Mouse (Mus musculus): ENCODE measurements around the gene Zfp750. TPM values are rescaled to one million over a fixed set of nuclear protein-coding genes. Genes with fewer than 3 reads are reported as not detected.

The Zfp750 gene
- polyA plus RNA-seq, 1 experiment from 2014 or later: 0.93 TPM

DNA sequence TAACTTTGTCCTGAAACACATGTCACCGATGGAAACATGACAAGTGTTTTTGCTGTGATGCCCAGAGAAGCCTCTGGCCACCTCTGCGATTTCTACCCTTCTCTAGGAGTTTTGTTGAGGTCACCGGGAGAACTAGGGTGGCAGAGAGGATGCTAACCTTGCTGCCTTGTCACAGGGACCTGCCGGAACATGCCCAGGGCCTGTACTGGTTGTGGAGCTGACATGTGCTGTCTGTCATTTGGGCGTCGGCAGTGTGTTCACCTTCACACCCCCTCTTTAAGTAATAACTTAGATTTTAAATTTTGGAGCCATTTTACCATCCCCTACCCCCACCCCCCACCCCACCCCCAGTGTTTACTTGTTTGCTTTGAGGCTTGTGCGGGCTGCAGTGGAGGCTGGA lies 570 bp upstream of the Zfp750 start:
- no peak overlapping the region for H3K4me2 ChIP-seq (ENCODE audit: low read depth, low read length)
- ATAC-seq (ENCODE audit: low read depth): no peak
- WGBS: 66% methylated on average over 7 of the region's 7 CpGs
- H3K4me3 ChIP-seq (ENCODE audit: low read length): no peak overlapping the region
- no peaks in the 10 kb centered on the region for H3K27me3 ChIP-seq (ENCODE audit: control insufficient read depth, insufficient read depth, low read depth, low read length)
- H3K9ac ChIP-seq (ENCODE audit: low read length): no peak overlapping the region
- no peak overlapping the region for H3K27ac ChIP-seq (ENCODE audit: low read length)
- H3K9me3 ChIP-seq (ENCODE audit: control insufficient read depth, low read length): no peaks in the 10 kb centered on the region
- no peaks in the 10 kb centered on the region for H3K4me1 ChIP-seq (replicated peaks; ENCODE audit: control insufficient read depth, insufficient read depth, low read length)
- H3K36me3 ChIP-seq (ENCODE audit: control insufficient read depth, insufficient read depth, low read length): no peaks in the 10 kb centered on the region

DNA sequence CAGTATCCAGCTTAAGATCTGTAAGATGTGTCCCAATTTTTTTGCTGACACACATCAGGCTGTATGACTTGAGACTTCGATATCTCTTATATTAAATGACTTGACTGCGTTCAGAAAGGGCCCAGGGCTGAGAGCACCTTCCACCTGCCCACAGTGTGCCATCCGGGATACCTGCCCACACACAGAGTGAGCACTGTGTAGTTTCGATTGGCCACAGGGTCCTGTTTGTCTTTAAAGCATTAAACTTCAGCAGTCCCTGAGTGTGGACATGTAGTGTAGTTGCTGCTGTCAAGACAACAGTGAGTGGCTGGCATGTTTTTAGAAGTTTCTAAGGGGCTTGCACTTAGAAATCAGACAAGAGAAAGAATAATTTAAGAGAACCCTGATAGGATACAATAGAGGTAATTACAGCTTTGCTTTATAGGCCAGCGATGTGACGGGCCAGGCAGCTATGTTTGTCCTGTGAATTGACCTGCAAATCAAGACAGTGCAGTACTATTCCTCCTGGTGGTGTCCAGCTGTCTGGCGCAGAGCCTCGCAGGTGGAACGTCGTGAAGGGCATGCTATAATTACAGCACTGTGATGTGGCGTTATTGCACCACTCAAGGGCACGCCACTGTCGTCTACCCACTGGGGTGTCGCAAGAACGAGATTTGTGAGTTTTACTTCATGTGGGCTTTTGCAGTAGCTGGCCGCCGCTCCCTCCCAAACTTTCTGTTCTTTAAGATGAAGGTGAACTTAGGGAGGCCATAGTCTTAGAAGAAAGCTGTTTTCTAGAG lies 1.3 kb downstream of the Zfp750 start:
- H3K27ac ChIP-seq (ENCODE audit: low read length): no peak overlapping the region
- no peak for ATAC-seq (ENCODE audit: low read depth)
- WGBS: 79% methylated on average over 17 of the region's 17 CpGs

GRCm38 (mm10) chr11:121516906-121517305 lies 2.2 kb downstream of the Zfp750 start:
- H3K4me1 ChIP-seq (replicated peaks; ENCODE audit: control insufficient read depth, insufficient read depth, low read length): no peaks in the 10 kb centered on the region
- no peak overlapping the region for H3K27ac ChIP-seq (ENCODE audit: low read length)
- no peaks in the 10 kb centered on the region for H3K27me3 ChIP-seq (ENCODE audit: control insufficient read depth, insufficient read depth, low read depth, low read length)
- no peak overlapping the region for H3K9ac ChIP-seq (ENCODE audit: low read length)
- no peak for ATAC-seq (ENCODE audit: low read depth)
- no peak overlapping the region for H3K4me2 ChIP-seq (ENCODE audit: low read depth, low read length)
- WGBS: 82% methylated on average over 3 of the region's 3 CpGs
- H3K36me3 ChIP-seq (ENCODE audit: control insufficient read depth, insufficient read depth, low read length): no peaks in the 10 kb centered on the region
- no peak overlapping the region for H3K4me3 ChIP-seq (ENCODE audit: low read length)
- no peaks in the 10 kb centered on the region for H3K9me3 ChIP-seq (ENCODE audit: control insufficient read depth, low read length)

More for the DNA sequence above, 1.3 kb downstream of the Zfp750 start:
- H3K27me3 ChIP-seq (ENCODE audit: control insufficient read depth, insufficient read depth, low read depth, low read length): no peaks in the 10 kb centered on the region
- H3K36me3 ChIP-seq (ENCODE audit: control insufficient read depth, insufficient read depth, low read length): no peaks in the 10 kb centered on the region
- no peaks in the 10 kb centered on the region for H3K9me3 ChIP-seq (ENCODE audit: control insufficient read depth, low read length)
- H3K4me3 ChIP-seq (ENCODE audit: low read length): no peak overlapping the region
- no peak overlapping the region for H3K9ac ChIP-seq (ENCODE audit: low read length)
- H3K4me1 ChIP-seq (replicated peaks; ENCODE audit: control insufficient read depth, insufficient read depth, low read length): no peaks in the 10 kb centered on the region
- no peak overlapping the region for H3K4me2 ChIP-seq (ENCODE audit: low read depth, low read length)

DNA sequence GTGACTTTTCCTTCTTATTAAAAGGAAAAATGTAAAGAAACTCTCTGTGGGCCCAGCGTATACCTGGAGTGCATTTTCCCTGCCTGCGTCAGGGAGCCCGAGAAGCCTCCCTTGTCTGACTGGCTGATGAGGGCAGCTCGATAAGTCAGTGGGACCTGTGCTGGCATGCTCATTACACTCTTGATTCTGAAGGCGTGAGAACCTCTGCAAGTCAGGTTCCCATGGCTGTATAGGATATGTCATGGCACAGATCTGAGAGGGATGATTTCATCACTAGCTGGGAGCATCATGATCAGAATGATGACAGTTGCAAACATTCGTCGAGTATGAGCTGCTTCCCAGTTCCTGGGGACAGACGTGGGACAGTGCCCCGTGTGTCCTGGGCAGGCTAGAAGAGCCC lies 3.1 kb downstream of the Zfp750 start:
- H3K4me1 ChIP-seq (replicated peaks; ENCODE audit: control insufficient read depth, insufficient read depth, low read length): no peaks in the 10 kb centered on the region
- no peak overlapping the region for H3K4me3 ChIP-seq (ENCODE audit: low read length)
- no peak overlapping the region for H3K4me2 ChIP-seq (ENCODE audit: low read depth, low read length)

DNA sequence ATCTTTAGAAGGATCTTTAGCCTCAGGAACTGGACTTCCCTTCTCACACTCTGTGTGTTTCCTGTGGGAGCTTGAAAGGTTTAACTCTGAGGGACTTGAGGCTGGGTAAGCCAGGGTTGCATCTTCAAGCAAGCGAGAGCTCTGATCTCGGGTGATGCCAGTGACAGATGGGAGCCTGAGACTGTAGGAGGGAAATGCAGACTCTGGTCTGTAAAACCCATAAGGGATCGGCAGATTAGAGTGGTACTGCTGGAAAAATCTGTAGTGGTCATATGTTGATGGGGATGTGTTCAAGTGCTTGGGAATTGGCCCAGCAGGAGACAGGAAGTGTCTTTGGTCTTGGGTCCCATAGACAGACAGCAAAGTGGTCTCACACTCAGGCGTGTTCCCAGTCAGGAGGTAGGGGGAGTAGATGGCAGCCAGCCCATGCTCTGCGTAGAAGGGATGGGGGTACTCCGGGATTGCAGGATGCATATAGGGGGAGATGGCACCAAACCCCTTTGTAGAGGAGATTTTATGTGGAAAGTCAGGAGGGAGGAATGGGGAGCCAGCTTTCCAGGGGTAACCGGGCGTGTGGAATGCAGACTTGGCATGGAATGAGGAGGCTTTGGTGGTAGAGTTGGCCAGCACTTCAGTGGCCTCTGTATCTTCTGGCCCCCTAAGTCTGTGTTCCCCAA lies 6.1 kb downstream of the Zfp750 start:
- 77% methylated on average over 8 of the region's 8 CpGs for WGBS
- no peak overlapping the region for H3K4me2 ChIP-seq (ENCODE audit: low read depth, low read length)
- no peaks in the 10 kb centered on the region for H3K27me3 ChIP-seq (ENCODE audit: control insufficient read depth, insufficient read depth, low read depth, low read length)
- H3K27ac ChIP-seq (ENCODE audit: low read length): no peak overlapping the region
- ATAC-seq (ENCODE audit: low read depth): no peak
- H3K4me3 ChIP-seq (ENCODE audit: low read length): no peak overlapping the region
- H3K9ac ChIP-seq (ENCODE audit: low read length): no peak overlapping the region
- no peaks in the 10 kb centered on the region for H3K9me3 ChIP-seq (ENCODE audit: control insufficient read depth, low read length)
- no peaks in the 10 kb centered on the region for H3K4me1 ChIP-seq (replicated peaks; ENCODE audit: control insufficient read depth, insufficient read depth, low read length)
- H3K36me3 ChIP-seq (ENCODE audit: control insufficient read depth, insufficient read depth, low read length): no peaks in the 10 kb centered on the region

More for the DNA sequence above, 3.1 kb downstream of the Zfp750 start:
- no peaks in the 10 kb centered on the region for H3K9me3 ChIP-seq (ENCODE audit: control insufficient read depth, low read length)
- 86% methylated on average over 9 of the region's 9 CpGs for WGBS
- H3K9ac ChIP-seq (ENCODE audit: low read length): no peak overlapping the region
- no peak overlapping the region for H3K27ac ChIP-seq (ENCODE audit: low read length)
- H3K27me3 ChIP-seq (ENCODE audit: control insufficient read depth, insufficient read depth, low read depth, low read length): no peaks in the 10 kb centered on the region
- no peak for ATAC-seq (ENCODE audit: low read depth)
- no peaks in the 10 kb centered on the region for H3K36me3 ChIP-seq (ENCODE audit: control insufficient read depth, insufficient read depth, low read length)

GRCm38 (mm10) chr11:121510512-121511246 lies 8.5 kb downstream of the Zfp750 start:
- Histone ChIP-seq H3K4me1 (replicated peaks; ENCODE audit: control insufficient read depth, insufficient read depth, low read length) (no peaks in the 10 kb centered on the region), H3K4me2 (ENCODE audit: low read depth, low read length) (no peak overlapping the region), H3K27me3 (ENCODE audit: control insufficient read depth, insufficient read depth, low read depth, low read length) (no peaks in the 10 kb centered on the region), H3K36me3 (ENCODE audit: control insufficient read depth, insufficient read depth, low read length) (no peaks in the 10 kb centered on the region), H3K9ac (ENCODE audit: low read length) (no peak overlapping the region), H3K4me3 (ENCODE audit: low read length) (no peak overlapping the region), H3K27ac (ENCODE audit: low read length) (no peak overlapping the region), H3K9me3 (ENCODE audit: control insufficient read depth, low read length) (no peaks in the 10 kb centered on the region)
- ATAC-seq (ENCODE audit: low read depth): no peak
- 58% methylated on average over 9 of the region's 9 CpGs for WGBS

GRCm38 (mm10) chr11:121508478-121508877 lies 10.7 kb downstream of the Zfp750 start:
- 69% methylated on average over 4 of the region's 4 CpGs for WGBS
- ATAC-seq (ENCODE audit: low read depth): no peak
- H3K36me3 ChIP-seq (ENCODE audit: control insufficient read depth, insufficient read depth, low read length): no peaks in the 10 kb centered on the region
- no peaks in the 10 kb centered on the region for H3K27me3 ChIP-seq (ENCODE audit: control insufficient read depth, insufficient read depth, low read depth, low read length)
- H3K4me3 ChIP-seq (ENCODE audit: low read length): no peak overlapping the region
- no peak overlapping the region for H3K9ac ChIP-seq (ENCODE audit: low read length)
- no peak overlapping the region for H3K4me2 ChIP-seq (ENCODE audit: low read depth, low read length)
- no peak overlapping the region for H3K27ac ChIP-seq (ENCODE audit: low read length)
- no peaks in the 10 kb centered on the region for H3K9me3 ChIP-seq (ENCODE audit: control insufficient read depth, low read length)
- no peaks in the 10 kb centered on the region for H3K4me1 ChIP-seq (replicated peaks; ENCODE audit: control insufficient read depth, insufficient read depth, low read length)

DNA sequence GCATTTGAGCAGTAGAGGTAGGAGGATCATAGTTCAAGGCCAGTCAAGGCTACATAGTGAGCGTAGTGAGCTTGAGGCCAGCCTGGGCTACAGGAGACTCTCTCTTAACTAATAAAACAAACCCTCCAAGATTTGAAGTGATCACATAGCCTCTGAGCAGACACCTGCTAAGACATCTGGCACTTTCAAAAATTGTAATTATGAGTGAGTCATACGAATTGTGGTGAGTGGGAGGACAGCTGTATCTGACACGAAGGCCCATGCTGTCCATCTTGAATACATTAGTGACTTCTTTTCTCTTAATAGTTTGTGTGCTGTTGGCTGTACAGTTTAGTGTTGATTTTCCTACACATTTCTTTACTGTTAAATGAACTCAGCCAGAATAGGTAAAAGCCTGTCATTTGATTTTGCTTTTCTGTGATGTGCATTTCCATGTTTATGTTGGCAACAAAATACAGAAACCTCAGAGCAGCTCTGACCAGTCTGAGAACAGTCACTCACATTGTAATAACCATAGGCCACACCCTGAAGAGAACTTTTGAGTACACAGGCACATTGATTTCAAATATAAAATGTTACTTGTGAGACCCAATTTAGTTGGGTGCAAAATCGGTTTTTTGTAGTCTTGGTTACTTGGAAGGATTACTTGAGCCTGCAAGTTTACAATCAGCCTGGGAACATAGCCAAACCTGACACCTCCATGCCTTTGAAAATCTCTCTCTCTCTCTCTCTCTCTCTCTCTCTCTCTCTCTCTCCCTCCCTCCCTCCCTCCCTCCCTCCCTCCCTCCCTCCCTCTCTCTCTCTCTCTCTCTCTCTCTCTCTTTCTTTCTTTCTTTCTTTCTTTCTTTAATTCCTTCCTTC lies 16.9 kb downstream of the Zfp750 start:
- WGBS: 64% methylated on average over 4 of the region's 4 CpGs
- H3K9me3 ChIP-seq (ENCODE audit: control insufficient read depth, low read length): no peaks in the 10 kb centered on the region
- H3K27me3 ChIP-seq (ENCODE audit: control insufficient read depth, insufficient read depth, low read depth, low read length): no peaks in the 10 kb centered on the region
- ATAC-seq (ENCODE audit: low read depth): no peak
- no peaks in the 10 kb centered on the region; the same call in 1 of the 2 replicates for H3K36me3 ChIP-seq (ENCODE audit: control insufficient read depth, insufficient read depth, low read length)
- H3K9ac ChIP-seq (ENCODE audit: low read length): no peak overlapping the region
- H3K4me3 ChIP-seq (ENCODE audit: low read length): no peak overlapping the region
- H3K4me1 ChIP-seq (replicated peaks; ENCODE audit: control insufficient read depth, insufficient read depth, low read length): no peaks in the 10 kb centered on the region
- H3K27ac ChIP-seq (ENCODE audit: low read length): no peak overlapping the region
- no peak overlapping the region for H3K4me2 ChIP-seq (ENCODE audit: low read depth, low read length)
